Mouse (Mus musculus): ENCODE results near the gene Far1.
A peak's percentile ranks its signal among the peaks of the same experiment; 100 is the strongest.

Gene Far1

DNA sequence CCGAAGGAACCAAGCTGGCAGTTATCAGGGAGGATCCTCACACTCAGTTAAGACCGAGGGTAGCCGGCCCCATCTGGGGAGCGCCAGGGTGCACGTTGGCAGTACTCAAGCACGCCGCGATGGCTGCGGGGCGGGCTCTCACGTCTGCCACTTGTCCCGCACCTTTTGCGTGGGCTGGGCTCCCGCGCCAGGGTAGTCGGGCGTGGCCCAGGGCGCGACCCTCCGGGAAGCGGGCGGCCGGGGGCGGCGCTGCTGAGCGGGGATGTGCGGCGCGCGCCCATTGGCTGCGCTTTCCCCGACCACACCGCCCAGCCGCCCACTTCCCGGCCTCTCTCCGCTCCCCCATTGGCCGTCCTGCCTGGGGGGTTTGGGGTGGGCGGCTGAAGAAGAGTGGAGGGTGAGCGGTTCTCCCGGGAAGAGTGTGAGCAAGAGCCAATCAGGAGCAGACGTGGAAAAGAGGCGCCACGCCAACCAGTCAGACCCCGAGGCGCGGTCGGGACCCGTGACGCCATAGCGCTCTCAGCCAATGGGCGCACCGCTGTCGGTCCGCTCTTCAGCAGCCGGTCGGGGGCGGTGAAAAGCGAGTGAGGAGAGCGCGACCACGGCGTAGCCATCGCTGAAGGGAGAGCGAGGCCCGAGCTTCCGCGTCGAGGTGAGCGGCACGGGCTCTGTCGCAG, at the start of gene Far1:
TSS of gene Far1 (plus strand) at position 549 of the 677 bp plus-strand sequence.
- peak; percentile 96 for DNase-seq (ENCODE audit: low read depth, low spot score)

DNA sequence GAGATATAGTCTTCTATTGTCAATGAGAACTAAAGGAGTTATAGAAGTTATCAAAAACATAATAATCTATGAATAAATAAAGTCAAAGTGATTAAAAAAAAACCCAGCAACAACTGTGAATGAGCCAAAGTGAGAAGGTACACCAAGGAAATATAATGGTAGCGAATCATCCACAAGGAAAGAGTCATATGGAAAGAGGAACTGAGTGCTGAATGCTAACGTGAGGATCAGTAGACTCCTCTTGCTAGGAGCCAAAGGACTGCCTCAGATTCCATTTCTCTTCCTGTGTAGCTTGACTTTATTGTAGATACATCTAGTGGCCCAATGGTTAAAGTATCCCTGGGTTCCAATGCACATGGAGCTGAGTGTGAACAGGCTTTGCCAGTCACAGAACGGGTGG, 45.3 kb upstream of the Far1 start:
- no peak for DNase-seq (ENCODE audit: low read depth, low spot score)

DNA sequence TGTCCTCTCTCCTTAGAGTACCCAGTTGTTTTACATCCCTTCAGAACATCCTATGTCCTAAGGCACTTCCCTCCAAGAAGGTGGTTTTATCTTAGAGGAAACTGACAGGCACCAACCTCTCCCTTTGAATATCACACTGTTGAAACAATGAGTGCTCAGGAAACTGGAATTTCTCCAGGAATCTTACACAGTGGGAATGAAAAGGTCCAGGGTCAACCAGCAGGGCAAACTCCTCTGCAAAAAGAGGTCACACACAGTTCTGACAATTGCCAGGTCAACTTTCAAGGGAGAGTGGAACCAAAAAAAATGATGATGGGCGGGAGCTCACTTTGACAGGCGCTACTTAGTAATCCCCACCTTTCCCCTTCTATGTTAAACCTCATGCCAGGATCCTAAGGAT, 43.0 kb upstream of the Far1 start:
- DNase-seq (ENCODE audit: low read depth, low spot score), result no peak

DNA sequence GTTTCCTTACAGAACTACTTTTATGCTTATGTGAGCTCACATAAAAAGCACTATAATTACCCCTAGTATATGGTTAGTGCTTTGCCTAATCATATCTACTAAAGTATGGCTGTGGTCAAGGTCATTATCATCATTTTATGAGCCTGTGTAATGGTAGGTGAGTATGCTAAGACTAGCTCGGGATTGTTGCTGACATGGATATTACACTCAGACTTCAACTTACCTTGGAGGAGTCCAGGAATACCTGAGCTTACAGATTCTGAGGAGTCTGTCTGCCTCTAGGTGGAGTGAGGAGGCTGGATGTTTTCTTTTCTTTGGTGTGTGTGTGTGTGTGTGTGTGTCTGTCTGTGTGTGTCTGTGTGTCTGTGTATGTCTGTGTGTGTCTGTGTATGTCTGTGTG, 42.0 kb upstream of the Far1 start:
- no peak for DNase-seq (ENCODE audit: low read depth, low spot score)

DNA sequence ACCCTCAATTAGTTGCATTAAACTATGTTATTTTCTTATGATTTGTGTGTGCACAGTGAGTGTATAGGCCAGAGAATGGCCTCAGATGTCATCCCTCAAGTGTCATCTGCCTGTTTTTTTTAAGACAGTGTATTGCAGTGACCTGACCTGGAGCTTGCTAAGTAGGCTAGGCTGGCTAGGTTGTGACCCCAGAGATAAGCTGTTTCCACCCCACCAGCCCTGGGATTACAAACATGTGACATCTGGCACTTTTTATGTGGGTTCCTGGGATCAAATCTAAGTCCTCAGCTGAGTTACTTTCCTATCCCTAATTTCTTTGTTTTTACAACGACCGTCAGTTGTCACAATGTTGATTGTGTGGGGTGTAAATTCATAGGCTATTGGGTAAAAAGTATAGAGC, 17.8 kb upstream of the Far1 start:
- no peak for DNase-seq (ENCODE audit: low read depth, low spot score)

DNA sequence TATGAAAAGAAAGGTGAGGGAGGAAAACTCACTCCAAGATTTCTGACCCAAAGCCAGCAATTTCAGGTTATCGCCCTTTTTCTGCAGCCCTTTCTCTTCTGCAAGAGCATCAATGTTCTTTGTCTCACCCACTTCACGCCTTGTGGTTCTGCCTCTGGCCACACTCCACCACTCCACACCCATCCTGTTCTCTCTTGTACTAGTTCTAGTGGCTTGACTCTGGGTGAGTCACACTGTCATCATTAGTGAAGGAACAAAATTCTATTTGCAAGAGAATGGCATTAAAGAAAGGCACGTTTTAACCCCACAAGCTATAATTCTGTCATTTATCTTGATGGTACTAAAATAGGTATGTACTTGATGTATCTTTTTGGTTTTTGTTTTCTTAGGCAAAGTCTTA, 15.2 kb upstream of the Far1 start:
- DNase-seq (ENCODE audit: low read depth, low spot score), result no peak

DNA sequence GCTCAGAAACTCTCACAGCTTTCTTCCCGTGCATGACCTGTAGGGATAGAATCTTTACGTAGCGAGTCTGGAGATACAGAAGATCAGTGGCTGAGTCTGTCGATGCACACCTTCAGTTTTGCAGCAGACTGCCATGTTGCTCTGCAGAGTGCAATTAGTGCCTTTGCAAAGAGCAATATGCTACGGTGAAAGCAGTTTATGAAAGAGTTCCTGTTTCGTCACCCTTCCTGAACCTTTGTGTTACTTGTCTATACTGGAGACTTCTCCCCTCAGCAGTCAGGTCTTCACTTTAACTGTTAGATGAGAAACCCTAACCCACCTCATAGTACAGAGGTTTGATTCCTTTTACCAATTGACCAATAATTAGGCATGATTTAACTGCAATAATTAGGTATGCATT, 13.8 kb upstream of the Far1 start:
- DNase-seq (ENCODE audit: low read depth, low spot score), result no peak

DNA sequence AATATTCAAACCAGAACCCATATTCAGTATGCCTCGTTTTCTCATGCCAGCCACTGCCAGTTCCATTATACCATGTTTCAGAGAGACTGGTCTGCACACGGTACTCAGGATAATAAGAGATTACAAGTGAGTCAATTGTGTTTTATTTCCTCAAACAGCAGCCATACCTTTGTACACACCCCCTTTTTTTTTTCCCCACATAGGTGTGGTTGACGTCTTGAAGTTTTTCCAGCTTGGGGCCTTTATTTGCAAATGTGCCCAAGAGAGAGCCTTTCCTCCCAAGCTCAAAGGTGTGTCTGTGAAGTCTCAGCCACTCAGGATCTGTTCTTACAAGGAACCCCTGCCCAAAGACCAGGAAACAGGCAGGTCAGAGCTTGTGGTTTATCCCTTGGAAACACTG, 11.2 kb upstream of the Far1 start:
- no peak for DNase-seq (ENCODE audit: low read depth, low spot score)

DNA sequence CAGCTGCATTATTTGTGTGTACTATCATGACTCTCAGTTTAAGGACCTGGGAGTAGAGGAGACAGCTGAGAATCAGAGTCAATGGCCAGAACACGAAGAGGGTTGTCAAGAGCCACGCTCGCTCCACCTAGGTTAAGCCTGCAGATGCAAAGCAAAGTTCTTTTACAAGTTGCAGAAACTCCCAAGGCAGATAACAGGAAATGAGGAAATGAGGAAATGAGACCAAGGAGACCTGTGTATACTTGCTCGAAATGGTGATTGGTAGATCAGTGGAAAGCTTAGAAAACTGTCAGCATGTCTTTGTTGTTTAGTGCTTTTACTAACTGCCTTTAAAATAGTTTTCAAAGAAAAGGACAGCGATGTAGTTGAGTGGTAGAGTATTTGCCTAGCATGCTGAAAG, 8.6 kb upstream of the Far1 start:
- no peak for DNase-seq (ENCODE audit: low read depth, low spot score)

DNA sequence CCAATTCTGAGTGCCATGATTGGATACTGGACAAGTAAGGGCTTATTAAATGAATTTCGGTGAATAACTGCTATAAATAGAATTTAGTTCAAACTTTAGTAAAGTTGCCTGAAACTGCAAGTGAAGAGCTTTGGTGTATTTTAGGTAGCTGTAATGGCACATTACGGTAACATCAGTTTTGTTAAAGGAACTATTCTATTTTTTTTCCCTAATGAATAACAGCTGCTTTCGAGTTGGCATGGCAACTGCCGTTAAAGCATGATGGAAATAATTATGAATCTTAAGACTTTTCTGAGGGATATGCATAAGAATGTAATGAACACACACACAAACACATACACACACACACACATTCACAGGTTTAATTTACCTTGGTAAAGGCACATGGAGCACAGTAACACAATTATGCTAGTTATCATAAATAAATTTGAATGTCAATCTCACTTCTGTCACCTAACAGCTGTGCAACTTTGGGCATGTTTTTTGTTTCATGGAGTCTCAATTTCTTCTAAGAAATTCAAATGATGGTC, 8.1 kb upstream of the Far1 start:
- DNase-seq (ENCODE audit: low read depth, low spot score), result no peak

DNA sequence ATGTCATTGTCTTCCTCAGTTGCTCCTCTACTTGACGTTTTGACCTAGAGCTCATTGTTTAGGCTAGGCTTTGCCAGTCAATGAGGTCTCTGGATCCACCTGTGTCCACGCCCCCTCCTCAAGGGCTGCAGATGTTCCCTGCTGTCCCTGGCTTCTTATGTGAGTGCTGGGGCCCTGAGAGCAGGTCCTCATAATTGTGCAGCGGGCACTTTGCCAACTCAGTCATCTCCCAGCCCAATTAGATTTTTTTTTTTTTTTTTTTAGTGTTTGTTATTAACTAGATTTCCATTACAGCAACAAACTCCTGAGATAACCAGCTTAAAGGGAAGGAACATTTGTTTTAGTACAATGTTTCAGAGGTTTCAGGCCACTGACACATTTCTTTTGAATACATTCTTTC, 5.8 kb upstream of the Far1 start:
- DNase-seq (ENCODE audit: low read depth, low spot score), result no peak

DNA sequence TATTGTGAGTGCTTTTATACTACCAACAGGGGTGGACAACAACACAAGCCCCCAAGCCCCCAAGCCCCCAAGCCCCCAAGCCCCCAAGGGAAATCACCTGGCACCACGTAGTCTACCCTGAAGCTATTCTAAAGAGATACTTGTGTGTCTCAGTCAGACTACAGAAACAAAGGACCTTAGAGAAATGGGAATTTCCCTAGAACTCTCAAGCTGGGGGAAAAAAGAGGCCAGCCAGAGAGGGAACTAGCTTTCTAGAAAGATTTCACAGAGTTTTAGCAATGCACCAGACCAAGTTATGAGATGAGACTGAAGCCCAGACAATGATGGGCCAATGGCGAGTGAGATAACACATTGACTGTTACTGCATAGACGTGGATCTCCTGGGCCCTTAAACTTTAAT, 2.2 kb upstream of the Far1 start:
- DNase-seq (ENCODE audit: low read depth, low spot score), result no peak

DNA sequence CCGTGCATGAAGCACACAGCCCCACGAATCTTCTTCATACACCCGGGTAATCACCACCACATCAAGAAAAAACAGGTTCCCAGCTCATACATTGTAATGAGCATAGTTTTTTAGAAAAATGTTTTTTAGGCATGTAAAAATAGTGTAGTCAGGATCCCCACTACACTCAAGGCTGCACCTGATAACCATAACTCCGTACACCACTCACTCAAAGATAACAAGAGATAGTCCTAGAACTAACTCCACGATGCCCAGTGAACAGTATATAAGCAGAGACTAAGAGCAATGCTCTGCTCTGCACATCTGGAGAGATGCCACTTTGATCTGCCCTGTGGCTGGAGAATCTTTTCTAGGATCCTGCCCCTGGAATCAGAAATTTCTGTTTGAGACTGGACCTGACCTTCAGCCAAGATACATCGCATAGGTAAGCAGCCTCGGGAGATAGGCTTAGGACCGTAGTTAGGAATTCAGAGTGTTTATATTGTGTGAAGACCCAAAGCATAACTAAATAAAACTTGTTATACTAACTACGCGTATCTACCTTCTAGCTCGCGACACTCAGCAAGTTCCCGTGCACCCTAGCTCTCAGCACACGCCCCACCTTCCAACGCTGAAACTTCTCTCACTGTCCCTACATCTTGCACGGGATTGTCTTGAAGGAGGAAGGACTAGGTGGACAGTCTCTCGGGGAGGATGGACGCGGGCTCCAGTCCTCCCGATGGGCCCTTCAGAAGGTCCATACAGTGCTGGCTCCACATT, 928 bp upstream of the Far1 start:
- no peak for DNase-seq (ENCODE audit: low read depth, low spot score)

DNA sequence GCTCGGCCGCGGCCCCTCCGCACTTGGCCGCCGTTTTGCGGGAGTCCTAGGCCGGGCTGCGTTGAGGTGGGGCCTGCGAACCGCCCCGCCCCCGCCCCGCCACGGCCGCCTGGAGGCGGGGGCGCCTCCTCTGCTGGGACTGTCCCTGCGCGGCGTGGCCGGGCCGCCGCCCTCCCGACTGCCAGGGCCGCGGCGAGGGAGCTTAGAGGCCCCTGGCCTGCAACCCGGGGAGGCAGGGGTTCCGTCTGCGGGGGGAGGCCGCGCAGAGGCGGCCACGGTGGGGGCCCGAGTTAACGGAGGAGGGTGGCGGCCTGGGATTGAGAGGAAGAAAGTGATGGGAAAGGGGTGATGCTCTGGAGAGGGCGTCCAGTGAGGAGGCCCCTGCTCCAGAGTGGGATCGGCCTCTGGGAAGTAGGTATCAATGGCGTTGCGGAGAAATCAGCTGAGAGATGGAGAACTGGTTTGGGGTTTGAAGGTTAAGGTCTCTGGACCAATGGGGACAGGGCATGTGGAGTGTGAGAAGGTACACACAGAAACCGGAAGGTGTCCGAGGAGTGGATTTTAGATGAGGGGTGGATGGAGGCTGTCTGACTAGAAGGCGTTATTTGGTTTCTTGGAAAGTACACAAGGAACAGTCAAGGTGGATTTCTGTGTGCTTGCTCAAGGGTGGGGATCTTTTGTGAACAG, 472 bp downstream of the Far1 start:
- DNase-seq (ENCODE audit: low read depth, low spot score), result no peak

DNA sequence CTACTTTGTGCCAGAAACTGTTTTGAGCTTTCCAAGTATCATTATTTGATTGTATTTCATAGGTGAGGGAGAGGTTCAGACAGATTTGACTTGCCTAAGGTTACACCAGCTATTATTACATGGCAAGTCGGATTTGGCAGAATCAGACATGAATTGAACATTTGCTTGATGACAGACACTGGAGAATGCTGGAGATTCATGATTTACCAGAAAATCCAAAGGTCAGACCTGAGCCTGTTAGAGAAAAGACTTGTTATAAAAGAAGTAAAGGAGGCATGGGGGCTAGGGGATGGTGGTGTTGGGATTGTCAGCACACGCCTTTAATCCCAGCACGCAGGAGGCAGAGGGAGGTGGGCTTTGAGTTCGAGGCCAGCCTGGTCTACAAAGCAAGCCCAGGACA, 2.2 kb downstream of the Far1 start:
- no peak for DNase-seq (ENCODE audit: low read depth, low spot score)

DNA sequence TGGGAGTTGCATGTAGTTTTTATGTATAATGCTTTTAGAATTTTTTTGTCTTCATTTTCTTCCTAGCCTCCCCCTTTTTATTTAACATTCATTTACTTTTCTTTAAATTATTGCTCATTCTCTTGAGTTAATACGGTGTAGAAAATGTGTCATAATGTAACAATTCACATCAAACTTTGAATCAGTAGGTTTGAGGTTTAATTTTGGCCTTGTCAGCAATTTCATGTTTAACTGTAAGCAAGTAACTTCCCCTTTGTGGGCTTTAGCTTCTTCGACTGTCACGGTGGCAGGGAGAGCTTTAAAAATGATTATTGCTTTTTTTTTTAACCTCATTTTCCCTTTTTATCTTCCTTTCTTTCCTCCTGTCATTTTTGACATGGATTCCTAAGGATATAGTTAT, 4.8 kb downstream of the Far1 start:
- DNase-seq (ENCODE audit: low read depth, low spot score), result no peak

DNA sequence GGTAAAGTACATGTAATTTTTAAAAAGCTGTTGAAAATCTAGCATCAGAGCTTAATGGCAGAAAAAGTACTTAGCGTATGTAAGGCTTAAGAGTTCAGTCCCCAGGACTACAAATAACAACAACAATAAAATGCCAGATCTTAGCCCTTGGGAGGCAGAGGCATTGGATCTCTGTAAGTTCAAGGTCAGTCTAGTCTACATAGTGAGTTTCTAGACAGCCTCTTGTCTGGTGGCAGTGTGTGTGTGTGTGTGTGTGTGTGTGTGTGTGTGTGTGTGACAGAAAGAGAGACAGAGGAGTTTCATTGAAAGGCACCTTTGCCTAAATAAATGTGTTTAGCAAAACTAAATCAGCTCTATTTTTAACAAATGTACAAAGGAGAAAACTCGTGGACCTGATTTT, 5.3 kb downstream of the Far1 start:
- no peak for DNase-seq (ENCODE audit: low read depth, low spot score)

DNA sequence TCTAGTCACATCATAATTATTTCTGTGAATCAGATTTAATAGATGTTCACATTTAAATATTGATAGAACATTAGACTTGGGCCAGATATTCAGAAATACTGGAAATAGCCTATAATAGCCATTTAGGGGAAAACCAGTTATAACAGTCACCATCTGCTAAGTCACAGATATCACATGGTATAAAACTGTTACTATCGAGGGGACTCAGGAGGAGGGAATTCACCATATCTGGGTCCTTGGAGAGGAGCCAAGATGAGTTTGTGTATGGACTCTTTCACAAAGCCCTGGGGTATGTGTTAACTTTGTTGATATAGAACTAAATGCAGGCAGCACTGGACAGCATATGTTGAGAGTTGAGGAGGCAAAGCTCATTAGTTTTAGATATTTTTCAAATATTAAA, 29.5 kb downstream of the Far1 start:
- DNase-seq (ENCODE audit: low read depth, low spot score), result no peak

DNA sequence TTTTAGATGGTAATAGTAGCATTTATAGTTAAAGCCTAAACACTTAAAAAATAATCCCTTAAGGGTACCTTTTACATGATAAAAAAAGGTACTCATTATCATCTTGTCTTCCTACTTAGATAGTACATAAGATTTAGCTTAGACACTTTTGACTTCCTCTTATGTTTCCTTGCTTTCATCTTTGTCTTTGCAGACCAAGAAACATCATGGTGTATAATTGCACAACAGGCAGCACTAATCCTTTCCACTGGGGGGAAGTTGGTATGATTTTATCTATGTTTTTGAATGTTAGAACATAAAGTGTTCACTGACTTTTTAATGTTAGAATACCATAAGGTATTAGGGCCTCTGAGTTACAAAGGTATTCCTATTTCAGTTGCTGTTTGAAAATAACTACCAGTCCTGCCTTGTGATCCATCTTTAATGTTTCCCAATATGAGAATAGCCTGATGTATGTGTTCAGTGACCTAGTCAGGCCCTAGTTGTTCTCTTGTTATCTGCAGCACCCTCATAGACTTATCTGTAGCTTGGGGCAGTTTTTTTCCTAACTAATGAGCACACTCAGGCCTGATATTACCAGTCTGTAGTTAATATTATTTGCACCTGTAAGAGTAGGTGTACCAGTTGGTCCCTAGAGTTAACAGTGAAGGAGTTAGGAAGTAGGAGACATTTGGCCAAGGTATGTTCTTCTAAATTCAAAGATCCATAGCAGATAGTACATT, 38.3 kb downstream of the Far1 start:
- DNase-seq (ENCODE audit: low read depth, low spot score), result no peak

DNA sequence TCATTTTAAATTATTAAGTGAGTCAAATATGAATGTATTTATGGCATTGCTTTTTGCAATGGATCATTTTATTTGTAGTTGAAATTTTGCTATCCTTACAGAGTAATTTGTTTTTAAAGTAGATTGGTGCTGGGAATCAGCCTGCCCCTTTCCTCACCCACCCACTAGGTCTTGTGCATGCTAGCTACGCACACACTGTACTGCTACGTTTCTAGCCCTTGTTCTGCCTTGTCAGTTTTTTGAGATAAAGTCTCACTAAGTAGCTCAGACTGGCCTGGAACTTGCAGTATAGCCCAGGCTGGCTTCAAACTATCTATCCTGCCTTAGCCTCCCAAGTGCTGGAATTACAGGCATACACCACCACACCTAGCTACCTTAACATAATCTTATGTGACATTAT, 38.9 kb downstream of the Far1 start:
- no peak for DNase-seq (ENCODE audit: low read depth, low spot score)

DNA sequence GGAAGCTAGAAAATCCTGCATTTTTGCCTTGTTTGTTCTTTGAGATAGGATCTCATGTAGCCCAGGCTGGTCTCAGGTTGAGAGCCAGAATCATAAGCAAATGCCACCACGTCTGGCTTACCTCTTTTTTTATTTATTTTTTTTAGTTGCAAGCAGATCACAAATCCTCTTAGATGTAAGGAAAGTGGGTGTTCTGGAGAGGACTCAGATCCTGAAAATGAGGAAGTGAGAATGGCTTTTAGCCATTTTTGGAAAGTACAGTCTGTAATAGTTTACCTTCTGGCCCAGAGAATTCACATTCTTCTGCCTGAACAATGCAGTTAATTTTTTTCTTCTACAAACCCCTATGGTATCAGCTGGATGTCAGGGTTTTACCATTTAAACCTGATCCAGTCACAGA, 42.5 kb downstream of the Far1 start:
- DNase-seq (ENCODE audit: low read depth, low spot score), result no peak

DNA sequence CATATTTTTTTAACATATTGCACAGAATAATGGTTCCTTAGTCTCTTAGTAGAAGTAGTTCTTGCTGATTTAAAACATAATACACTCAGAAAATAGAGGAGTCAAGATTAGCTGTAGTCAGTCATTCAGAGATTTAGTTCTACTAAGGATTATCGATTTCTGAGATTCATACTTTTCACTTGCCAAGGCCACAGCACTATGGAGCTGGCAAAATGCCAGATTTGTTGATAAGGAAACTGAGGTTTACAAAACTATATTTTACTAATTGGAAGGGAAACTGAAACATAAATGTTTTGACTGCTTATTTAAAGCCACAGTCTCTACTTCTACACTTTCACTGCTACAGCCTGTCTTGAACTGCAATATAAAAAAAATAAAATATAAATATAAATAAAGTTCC, 53.3 kb downstream of the Far1 start:
- no peak for DNase-seq (ENCODE audit: low read depth, low spot score)
